Mouse (Mus musculus): ENCODE data around the gene Dqx1.

Gene Dqx1

DNA sequence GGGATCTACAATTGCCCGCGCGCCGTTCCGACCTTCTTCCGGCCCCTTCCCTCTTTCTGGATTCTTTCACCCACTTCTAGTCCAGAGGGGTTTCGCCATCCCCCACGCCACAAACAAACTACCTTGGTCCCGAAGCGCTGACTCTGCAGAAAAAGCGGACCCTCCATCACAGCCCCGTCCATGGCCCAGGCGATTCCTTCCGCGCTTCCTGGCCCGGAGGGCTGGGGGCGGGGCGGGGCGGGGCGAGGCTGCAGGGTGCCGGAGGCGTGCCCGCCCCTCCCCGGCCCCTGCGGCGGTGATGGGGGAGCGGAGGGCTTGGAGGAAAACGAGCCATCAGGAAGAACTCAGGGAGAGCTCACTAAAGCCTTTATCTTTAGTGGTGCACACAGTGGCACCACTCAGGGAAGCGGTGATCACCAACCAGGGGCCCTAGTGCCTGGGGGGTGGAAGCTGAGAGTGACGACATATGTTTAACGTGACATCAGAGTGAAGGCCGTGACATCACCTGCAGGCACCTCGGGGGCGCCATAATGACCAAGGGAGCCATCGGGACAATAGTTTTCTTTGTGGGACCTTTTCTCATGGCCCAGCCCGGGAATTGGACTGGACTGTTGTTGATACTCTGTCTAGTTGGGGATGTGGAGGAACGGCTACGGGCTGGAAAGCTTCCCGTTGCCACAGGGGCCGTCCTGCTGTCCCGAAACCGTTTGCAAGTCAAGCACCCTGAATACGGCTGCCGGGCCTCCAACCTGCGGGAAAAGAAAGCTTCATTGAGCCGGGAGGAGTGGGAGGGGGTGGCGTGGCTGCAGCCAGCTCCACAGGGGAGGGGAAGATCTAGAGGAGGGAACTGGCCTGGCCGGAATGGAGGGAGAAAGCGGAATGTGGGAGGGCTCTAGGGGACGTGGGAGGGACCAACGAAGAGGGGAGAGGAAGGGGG lies 24.1 kb upstream of the Dqx1 start, which contains the start of the genes Dok1 and Loxl3:
Gene Dok1 (minus strand): TSS at position 223 of the 937 bp plus-strand sequence.
Gene Loxl3 (plus strand): TSS at position 925 of the 937 bp plus-strand sequence.
- DNase-seq (ENCODE audit: low spot score): peak; percentile 66

DNA sequence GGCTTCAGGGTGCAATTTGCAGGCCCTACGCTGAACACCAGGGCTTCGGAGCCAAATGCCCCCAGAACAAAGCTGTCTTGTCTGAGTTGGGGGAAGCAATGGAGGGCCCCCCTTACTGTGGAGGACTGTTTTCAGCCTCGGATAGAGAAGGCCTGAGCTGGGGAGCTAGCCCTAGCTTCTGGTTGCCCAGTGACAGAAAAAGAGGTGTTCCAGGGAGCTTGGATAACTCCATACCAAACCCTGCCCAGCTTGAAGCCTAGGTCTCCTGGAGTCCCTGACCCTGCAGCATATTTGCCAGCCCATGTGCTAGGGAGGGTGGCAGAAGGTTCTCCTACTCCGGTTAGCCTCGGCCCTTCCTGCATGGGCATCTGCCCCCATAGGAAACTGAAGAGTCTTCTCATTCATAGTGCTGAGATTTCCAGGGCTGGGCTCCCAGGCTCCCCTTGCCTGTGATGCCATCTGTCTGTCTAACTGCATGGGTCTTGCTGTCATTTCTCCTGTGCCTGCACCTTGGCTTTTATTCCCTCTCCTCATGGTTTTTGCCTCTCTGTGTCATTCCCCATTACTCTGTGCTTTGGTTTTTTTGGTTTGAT lies 23.1 kb upstream of the Dqx1 start:
- DNase-seq (ENCODE audit: low spot score): no peak

GRCm38 (mm10) chr6:83037188-83037587 lies 20.5 kb upstream of the Dqx1 start:
- DNase-seq (ENCODE audit: low spot score): no peak

- DNase-seq (ENCODE audit: low spot score): peak; percentile 95
These were observed 19.1 kb upstream of the Dqx1 start for GRCm38 (mm10) chr6:83038496-83039012.

DNA sequence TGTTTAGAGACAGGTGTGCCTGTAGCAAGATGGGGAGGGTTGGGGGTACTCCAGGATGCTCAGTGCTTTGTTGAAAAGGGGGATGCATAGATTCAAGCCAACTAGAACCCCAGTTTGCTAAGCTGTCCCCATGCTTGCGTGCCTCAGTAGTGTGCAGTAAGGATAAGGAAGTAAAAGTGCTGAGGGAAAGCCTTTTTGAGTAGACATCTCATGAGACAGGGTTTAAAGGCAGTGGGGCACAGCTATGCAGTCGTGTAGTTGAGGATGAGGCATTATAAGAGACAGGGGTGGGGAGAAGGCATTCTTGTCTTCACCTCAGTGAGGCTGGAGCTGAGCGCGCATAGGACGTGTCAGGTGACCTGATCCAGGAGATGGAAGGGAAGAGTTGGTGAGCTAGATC lies 17.0 kb upstream of the Dqx1 start:
- DNase-seq (ENCODE audit: low spot score): no peak

DNA sequence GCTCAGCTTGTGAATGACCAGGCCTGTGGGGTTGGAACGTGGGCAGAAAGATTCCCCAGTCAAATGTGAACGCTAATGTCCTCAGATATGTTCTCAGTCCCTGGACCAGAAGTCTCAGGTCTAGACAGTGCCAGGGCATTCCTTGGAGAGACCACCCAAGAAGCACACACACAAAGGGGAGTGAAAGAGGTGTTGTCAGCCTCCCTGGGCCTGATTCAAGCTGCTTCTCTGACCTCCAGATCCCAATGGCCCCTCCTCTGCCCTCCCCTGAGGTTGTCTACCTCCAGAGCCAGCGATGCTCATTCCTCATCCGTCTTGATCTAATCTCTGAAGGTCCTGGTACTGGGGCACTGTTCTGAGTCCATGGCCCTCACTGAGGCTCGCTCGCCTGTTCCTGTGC lies 14.1 kb upstream of the Dqx1 start:
- DNase-seq (ENCODE audit: low spot score): no peak

DNA sequence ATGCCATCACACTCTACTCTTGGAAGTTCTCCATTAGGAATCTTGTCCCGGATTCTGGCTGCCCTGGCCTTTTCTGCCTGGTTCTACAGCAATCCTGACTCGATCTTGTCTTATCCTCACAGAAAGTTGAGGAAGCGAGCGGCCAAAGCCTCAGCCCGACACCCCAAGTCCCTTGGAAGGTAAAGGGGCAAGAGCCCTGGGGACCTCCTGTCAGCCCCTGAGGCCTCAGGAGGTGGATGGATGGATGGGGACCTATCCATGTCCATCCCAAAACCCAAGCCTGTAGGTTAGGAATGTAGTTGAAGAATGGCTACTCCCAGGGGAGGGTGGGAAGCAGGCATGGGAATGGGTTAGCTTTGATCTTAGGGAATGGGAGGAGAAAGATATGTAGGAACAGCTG lies 13.7 kb upstream of the Dqx1 start:
- DNase-seq (ENCODE audit: low spot score): no peak

DNA sequence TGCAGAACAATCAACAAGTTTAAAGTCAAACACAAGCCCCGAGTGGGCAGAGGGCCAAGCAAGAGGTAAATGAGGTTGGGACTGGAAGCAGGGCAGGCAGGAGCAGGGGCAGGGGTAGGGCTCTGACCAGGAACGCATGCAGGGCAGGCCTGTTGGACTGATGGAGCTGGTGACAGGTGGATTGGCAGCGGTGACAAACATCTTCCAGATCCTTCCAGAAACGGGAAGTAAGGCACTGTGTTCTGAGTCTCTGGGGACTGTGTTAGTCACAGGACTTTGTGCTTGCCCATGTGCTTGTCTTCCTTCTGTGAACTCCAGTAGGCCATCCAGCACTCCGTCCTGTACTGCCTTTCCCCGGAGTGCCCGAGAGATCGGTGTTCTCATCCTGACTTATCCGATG lies 12.9 kb upstream of the Dqx1 start:
- no peak for DNase-seq (ENCODE audit: low spot score)

DNA sequence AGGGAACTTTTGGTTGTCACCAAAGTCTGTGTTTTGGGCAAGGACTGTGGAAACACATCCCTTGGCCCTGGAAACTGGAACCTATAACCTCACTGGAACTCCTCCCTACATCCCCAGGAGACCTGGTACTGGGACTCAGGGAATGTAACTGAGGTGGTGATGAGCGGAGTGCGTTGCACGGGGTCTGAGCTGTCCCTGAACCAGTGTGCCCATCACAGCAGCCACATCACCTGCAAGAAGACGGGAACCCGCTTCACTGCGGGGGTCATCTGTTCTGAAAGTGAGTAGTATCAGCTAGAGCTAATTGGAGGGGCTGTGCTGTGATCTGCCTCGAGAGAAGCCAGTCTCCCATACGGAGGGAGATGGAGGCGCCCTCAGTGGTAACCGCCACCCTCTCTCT lies 8.3 kb upstream of the Dqx1 start:
- no peak for DNase-seq (ENCODE audit: low spot score)

GRCm38 (mm10) chr6:83053136-83053960 lies 4.3 kb upstream of the Dqx1 start:
- no peak for DNase-seq (ENCODE audit: low spot score)

- DNase-seq (ENCODE audit: low spot score): peak; percentile 98
These were observed 3.4 kb upstream of the Dqx1 start, which contains the start of gene Aup1 for GRCm38 (mm10) chr6:83054074-83054851. TSS of gene Aup1 (plus strand) at chr6:83054521.

GRCm38 (mm10) chr6:83054871-83055431 lies 2.7 kb upstream of the Dqx1 start, which contains the start of gene Htra2:
TSS of gene Htra2 (minus strand) at chr6:83055273.
- DNase-seq (ENCODE audit: low spot score): peak; percentile 29

GRCm38 (mm10) chr6:83058725-83059124 lies 1.1 kb downstream of the Dqx1 start:
- DNase-seq (ENCODE audit: low spot score): no peak

- DNase-seq (ENCODE audit: low spot score): no peak
These were observed 8.4 kb downstream of the Dqx1 start for GRCm38 (mm10) chr6:83065995-83066394.

GRCm38 (mm10) chr6:83066441-83066840 lies 8.8 kb downstream of the Dqx1 start:
- DNase-seq (ENCODE audit: low spot score): no peak

DNA sequence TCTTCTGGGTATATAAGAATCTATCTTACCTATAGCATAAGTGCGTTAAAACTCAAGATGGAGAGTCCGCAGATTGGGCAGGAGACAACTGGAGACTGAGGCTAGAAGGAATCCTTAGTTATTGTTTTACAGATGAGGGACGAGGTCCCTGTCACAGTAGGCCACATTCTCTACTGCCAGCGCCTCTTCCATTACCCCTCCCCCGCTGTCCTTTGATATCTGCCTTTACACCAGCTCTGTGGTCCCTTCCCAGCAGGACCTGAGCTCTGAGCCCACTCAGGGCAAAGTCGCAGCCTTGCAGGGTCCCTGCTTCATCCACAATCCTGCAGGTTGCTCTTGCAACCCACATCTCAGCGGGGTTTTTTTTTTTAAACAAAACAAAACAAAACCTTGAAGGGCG lies 10.6 kb downstream of the Dqx1 start:
- no peak for DNase-seq (ENCODE audit: low spot score)

- DNase-seq (ENCODE audit: low spot score): no peak
These were observed 11.3 kb downstream of the Dqx1 start for GRCm38 (mm10) chr6:83068706-83069487.

GRCm38 (mm10) chr6:83069488-83070246 lies 12.0 kb downstream of the Dqx1 start:
- DNase-seq (ENCODE audit: low spot score): no peak

DNA sequence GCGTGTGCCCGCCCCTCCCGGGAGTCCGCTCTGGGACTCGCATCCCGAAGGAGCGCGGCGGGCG lies 12.4 kb downstream of the Dqx1 start, which contains the start of gene Tlx2:
Gene Tlx2 (minus strand): TSS at position 47 of the 64 bp plus-strand sequence.
- no peak for DNase-seq (ENCODE audit: low spot score)

Data from lung, postnatal 25 days (tissue).